In genomic region chr2:70620225-70620624, GRCm38 (mm10) we compare ENCODE assay signal across 7 mouse cellular contexts. TPM values are rescaled to one million over a fixed set of nuclear protein-coding genes. Genes with fewer than 3 reads are reported as not detected.
DNase-seq lines count a peak whose midpoint lies in the region; ATAC-seq lines count a peak whose summit lies in the region.

No protein-coding gene starts in this region.

- H3K36me3 ChIP-seq in midbrain, embryonic 11.5 days (ENCODE audit: control insufficient read depth, insufficient read depth, low read length): no peaks in the 10 kb centered on the region
- no peaks in the 10 kb centered on the region for H3K36me3 ChIP-seq in midbrain, embryonic 15.5 days (replicated peaks)
- no peaks in the 10 kb centered on the region for H3K36me3 ChIP-seq in embryonic facial prominence, embryonic 14.5 days (ENCODE audit: control insufficient read depth, insufficient read depth, low read length)
- H3K36me3 ChIP-seq in neural tube, embryonic 11.5 days (ENCODE audit: control insufficient read depth, insufficient read depth, low read length): no peaks in the 10 kb centered on the region

- ATAC-seq in midbrain, embryonic 11.5 days (ENCODE audit: low FRiP score): no peak
- ATAC-seq in midbrain, embryonic 15.5 days (replicated peaks): no peak
- ATAC-seq in embryonic facial prominence, embryonic 14.5 days (ENCODE audit: low read depth): no peak
- ATAC-seq in neural tube, embryonic 11.5 days (ENCODE audit: insufficient read depth, low FRiP score, low TSS enrichment): no peak

- H3K4me3 ChIP-seq in midbrain, embryonic 11.5 days (ENCODE audit: low read depth, low read length): no peak overlapping the region
- no peak overlapping the region for H3K4me3 ChIP-seq in midbrain, embryonic 15.5 days
- H3K4me3 ChIP-seq in embryonic facial prominence, embryonic 14.5 days (ENCODE audit: low read depth, low read length): no peak overlapping the region
- H3K4me3 ChIP-seq in neural tube, embryonic 11.5 days (ENCODE audit: low read depth, low read length): no peak overlapping the region

- no peaks in the 10 kb centered on the region for H3K4me1 ChIP-seq in midbrain, embryonic 11.5 days (ENCODE audit: control insufficient read depth, insufficient read depth, low read length)
- H3K4me1 ChIP-seq in midbrain, embryonic 15.5 days: no peaks in the 10 kb centered on the region
- H3K4me1 ChIP-seq in embryonic facial prominence, embryonic 14.5 days (ENCODE audit: control insufficient read depth, insufficient read depth, low read length): no peaks in the 10 kb centered on the region
- H3K4me1 ChIP-seq in neural tube, embryonic 11.5 days (ENCODE audit: control insufficient read depth, insufficient read depth, low read length): no peaks in the 10 kb centered on the region

- peak; percentile 93 for DNase-seq in midbrain, embryonic 11.5 days (ENCODE audit: low spot score, missing footprints)
- DNase-seq in adrenal gland, postnatal 10 days: peak; percentile 64
- DNase-seq in embryonic facial prominence, embryonic 14.5 days (ENCODE audit: low spot score): peak; percentile 85
- peak; percentile 36 to 61 for DNase-seq in left cerebral cortex, adult 18-20 months (ENCODE audit: low spot score in 2 of 2)
- peak; percentile 74 for DNase-seq in neural tube, embryonic 11.5 days (ENCODE audit: low spot score)
- peak; percentile 64 for DNase-seq in thymus, postnatal 0 days (ENCODE audit: low spot score)

- WGBS in midbrain, embryonic 11.5 days: 13% methylated on average over 6 of the region's 6 CpGs
- WGBS in midbrain, embryonic 15.5 days: 10% methylated on average over 6 of the region's 6 CpGs
- 14% methylated on average over 6 of the region's 6 CpGs for WGBS in embryonic facial prominence, embryonic 14.5 days
- WGBS in neural tube, embryonic 11.5 days: 30% methylated on average over 6 of the region's 6 CpGs

- H3K27me3 ChIP-seq in midbrain, embryonic 11.5 days (ENCODE audit: control insufficient read depth, insufficient read depth, low read length): no peaks in the 10 kb centered on the region
- H3K27me3 ChIP-seq in midbrain, embryonic 15.5 days (replicated peaks): no peaks in the 10 kb centered on the region
- H3K27me3 ChIP-seq in embryonic facial prominence, embryonic 14.5 days (replicated peaks; ENCODE audit: control insufficient read depth, insufficient read depth, low read length): no peaks in the 10 kb centered on the region
- no peaks in the 10 kb centered on the region for H3K27me3 ChIP-seq in neural tube, embryonic 11.5 days (ENCODE audit: control insufficient read depth, insufficient read depth, low read length)

- H3K4me2 ChIP-seq in midbrain, embryonic 11.5 days: no peak overlapping the region
- no peak overlapping the region for H3K4me2 ChIP-seq in midbrain, embryonic 15.5 days
- no peak overlapping the region for H3K4me2 ChIP-seq in embryonic facial prominence, embryonic 14.5 days (ENCODE audit: low read depth, low read length)
- H3K4me2 ChIP-seq in neural tube, embryonic 11.5 days (ENCODE audit: low read depth): no peak overlapping the region

- H3K9ac ChIP-seq in midbrain, embryonic 11.5 days (ENCODE audit: low read length): no peak overlapping the region
- H3K9ac ChIP-seq in midbrain, embryonic 15.5 days: no peak overlapping the region
- H3K9ac ChIP-seq in embryonic facial prominence, embryonic 14.5 days (ENCODE audit: low read depth, low read length): no peak overlapping the region
- H3K9ac ChIP-seq in neural tube, embryonic 11.5 days (ENCODE audit: low read length): no peak overlapping the region

- H3K27ac ChIP-seq in midbrain, embryonic 11.5 days (ENCODE audit: low read depth, low read length): no peak overlapping the region
- H3K27ac ChIP-seq in midbrain, embryonic 15.5 days: no peak overlapping the region
- H3K27ac ChIP-seq in embryonic facial prominence, embryonic 14.5 days (replicated peaks; ENCODE audit: low read depth, low read length): no peak overlapping the region
- H3K27ac ChIP-seq in neural tube, embryonic 11.5 days (ENCODE audit: low read depth, low read length): no peak overlapping the region

- no peaks in the 10 kb centered on the region for H3K9me3 ChIP-seq in midbrain, embryonic 11.5 days (ENCODE audit: control insufficient read depth, low read length)
- no peaks in the 10 kb centered on the region for H3K9me3 ChIP-seq in midbrain, embryonic 15.5 days
- H3K9me3 ChIP-seq in embryonic facial prominence, embryonic 14.5 days (ENCODE audit: control insufficient read depth, low read length): no peaks in the 10 kb centered on the region
- H3K9me3 ChIP-seq in neural tube, embryonic 11.5 days (ENCODE audit: control insufficient read depth, low read length): no peaks in the 10 kb centered on the region

RNA-seq across cellular contexts. Expression of gene Gorasp2, which starts 41.2 kb away (rescaled TPM):
- polyA plus RNA-seq in midbrain, embryonic 11.5 days (2014; fragmentation: Nextera tagmentation; extraction: Ambion mirVana): 142 and 151 TPM in 2 replicates
- polyA plus RNA-seq in midbrain, embryonic 15.5 days (2015; fragmentation: Nextera tagmentation; extraction: Ambion mirVana): 137 and 141 TPM in 2 replicates
- total RNA-seq in adrenal gland, postnatal 10 days (2021): 10 to 100 TPM; 84.1 to 92.4 TPM
- 188 and 201 TPM in 2 replicates for polyA plus RNA-seq in embryonic facial prominence, embryonic 14.5 days (2014; fragmentation: Nextera tagmentation; extraction: Ambion mirVana)
- total RNA-seq in left cerebral cortex, adult 18-20 months (2021): 100 to 1,000 TPM in 1 of 2 experiments, 10 to 100 TPM in 1; 98.9 to 102 TPM
- 159 and 166 TPM in 2 replicates for polyA plus RNA-seq in neural tube, embryonic 11.5 days (2014; fragmentation: Nextera tagmentation; extraction: Ambion mirVana)
- polyA plus RNA-seq in thymus, postnatal 0 days (2015; fragmentation: Nextera tagmentation; extraction: Ambion mirVana): 119 and 121 TPM in 2 replicates

RNA-seq across cellular contexts. Expression of gene Gm26558, which starts 41.7 kb away (rescaled TPM):
- polyA plus RNA-seq in midbrain, embryonic 11.5 days (2014; fragmentation: Nextera tagmentation; extraction: Ambion mirVana): 2.7 and 4.1 TPM in 2 replicates
- 4.6 and 5.6 TPM in 2 replicates for polyA plus RNA-seq in midbrain, embryonic 15.5 days (2015; fragmentation: Nextera tagmentation; extraction: Ambion mirVana)
- total RNA-seq in adrenal gland, postnatal 10 days (2021): under 1 TPM; 0.33 to 0.48 TPM
- 5.2 TPM in 2 replicates for polyA plus RNA-seq in embryonic facial prominence, embryonic 14.5 days (2014; fragmentation: Nextera tagmentation; extraction: Ambion mirVana)
- total RNA-seq in left cerebral cortex, adult 18-20 months (2021): under 1 TPM; 0.82 to 0.88 TPM
- 4.5 and 4.7 TPM in 2 replicates for polyA plus RNA-seq in neural tube, embryonic 11.5 days (2014; fragmentation: Nextera tagmentation; extraction: Ambion mirVana)
- polyA plus RNA-seq in thymus, postnatal 0 days (2015; fragmentation: Nextera tagmentation; extraction: Ambion mirVana): 3.0 and 3.6 TPM in 2 replicates
